Mouse (Mus musculus) sigmoid colon, adult 10 weeks (tissue): ENCODE data around the gene Slc25a40. TPM values are rescaled to one million over a fixed set of nuclear protein-coding genes. Genes with fewer than 3 reads are reported as not detected.

Experiments used
- polyA plus RNA-seq: library from polyadenylated mRNA; stranded (reverse); fragments of 350-450 nt; fragmentation: Illumina TruSeq; extraction: RNeasy Lipid Tissue Mini Kit (QIAGEN cat#74804); gene quantifications from one replicate; pipeline ENCODE4 v1.2.3, GENCODE M21; 2014; ENCODE audit warnings: low read depth, low replicate concordance

The Slc25a40 gene
- 113 TPM for polyA plus RNA-seq

GRCm38 (mm10) chr5:8422157-8422931, at the start of gene Slc25a40, which contains the start of gene Dbf4:
Gene Slc25a40 (plus strand): TSS chr5:8422850.
Gene Dbf4 (minus strand): TSS chr5:8422716.

Other genes starting within 250 kb of the Slc25a40 start
- gene Adam22, start 54.7 kb upstream of the Slc25a40 start, polyA plus RNA-seq, result 4.1 TPM
- 30.9 TPM for gene Dbf4, start 134 bp upstream of the Slc25a40 start, polyA plus RNA-seq
- 31.9 TPM for gene Rundc3b, start 200.1 kb downstream of the Slc25a40 start, polyA plus RNA-seq
- gene Abcb1a, start 237.2 kb downstream of the Slc25a40 start, polyA plus RNA-seq, result 492 TPM